Mouse (Mus musculus) left cerebral cortex, postnatal 4 days (tissue): ENCODE measurements around the gene Tarsl2. TPM values are rescaled to one million over a fixed set of nuclear protein-coding genes. Genes with fewer than 3 reads are reported as not detected.

Source experiments
- DNase-seq: peaks from one replicate; pipeline ENCODE4 v3.0.0-alpha.2; 2022
- intact Hi-C: fragments of 180-260 bp; cut with DNase I; formaldehyde crosslinking; loops from one replicate; pipeline ENCODE4 v1.15.1; 2025
- total RNA-seq, 2 experiments: library from RNA; stranded (reverse); gene quantifications; 2 replicates each; pipeline ENCODE4 v1.2.3; 2021

Tarsl2 gene
- total RNA-seq, 2 experiments from 2014 or later = 41.3 to 42.1 TPM

DNA sequence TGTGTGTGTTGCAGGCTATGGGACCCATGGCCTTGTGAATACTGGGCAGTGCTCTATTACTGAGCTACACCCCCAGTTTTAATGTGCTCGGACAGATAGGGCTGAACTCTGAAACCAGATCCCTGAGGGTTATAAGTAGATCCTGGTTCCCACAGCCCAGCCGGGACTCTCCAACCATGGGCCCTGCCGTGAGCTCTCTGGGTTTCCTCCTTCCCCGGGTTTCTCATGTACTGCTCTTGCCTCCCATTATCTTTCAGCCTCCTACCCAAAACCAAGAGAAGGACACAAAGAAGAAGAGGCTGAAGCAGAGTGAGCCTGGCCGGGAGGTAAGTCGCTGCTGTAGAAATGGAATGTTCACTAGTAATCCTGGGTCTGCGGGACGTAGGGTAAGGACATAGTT lies 1.3 kb downstream of the Tarsl2 start:
- intact Hi-C loops = no loop called here
- DNase-seq = no peak

DNA sequence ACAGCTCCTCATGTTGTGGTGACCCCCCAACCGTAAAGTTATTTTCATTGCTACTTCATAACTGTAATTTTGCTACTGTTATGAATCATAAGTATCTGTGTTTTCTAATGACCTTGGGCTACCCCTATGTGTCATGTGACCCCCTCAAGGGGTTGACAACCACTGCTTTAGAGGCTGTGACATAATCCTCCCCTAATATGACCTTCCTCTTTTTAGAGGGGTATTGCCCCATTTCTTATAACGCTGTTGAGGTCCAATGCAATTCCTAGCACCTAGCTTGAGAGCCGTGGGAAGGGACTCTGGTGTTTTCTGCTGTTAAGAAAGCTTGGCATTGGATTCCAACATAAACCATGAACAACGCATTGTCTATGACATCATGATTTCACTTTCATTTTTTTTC lies 6.0 kb downstream of the Tarsl2 start:
- intact Hi-C loops = no loop called here
- DNase-seq = no peak

DNA sequence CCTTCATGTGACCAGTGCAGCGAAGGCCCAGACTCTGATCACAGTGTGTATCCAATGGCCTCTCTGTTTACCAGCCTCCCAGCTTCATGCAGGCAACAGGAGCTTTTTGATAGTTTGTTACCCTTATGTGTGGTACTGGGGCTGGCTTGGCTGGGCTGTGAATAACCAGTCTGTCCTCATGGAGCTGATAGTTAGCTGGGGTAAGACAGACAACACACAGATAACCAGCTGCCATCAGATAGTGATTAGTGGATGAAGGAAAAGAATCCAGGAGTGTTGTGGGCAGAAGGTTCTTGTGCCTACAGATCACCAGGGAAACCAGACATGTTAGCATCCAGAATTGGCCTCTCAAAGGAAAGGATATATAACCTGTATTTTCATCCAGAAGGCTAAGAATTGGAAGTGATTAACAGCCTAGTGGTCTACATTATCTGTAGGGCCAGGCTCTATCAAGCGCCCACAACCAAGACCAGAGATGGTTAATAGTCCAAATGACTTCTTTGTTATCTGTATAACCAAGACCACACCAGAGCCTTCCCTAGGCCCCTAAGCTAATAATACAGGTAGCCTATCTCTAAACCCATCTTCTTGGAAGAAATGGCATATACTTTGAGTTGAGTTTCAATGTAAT lies 12.9 kb downstream of the Tarsl2 start:
- no peak for DNase-seq
- intact Hi-C loops = no loop called here

DNA sequence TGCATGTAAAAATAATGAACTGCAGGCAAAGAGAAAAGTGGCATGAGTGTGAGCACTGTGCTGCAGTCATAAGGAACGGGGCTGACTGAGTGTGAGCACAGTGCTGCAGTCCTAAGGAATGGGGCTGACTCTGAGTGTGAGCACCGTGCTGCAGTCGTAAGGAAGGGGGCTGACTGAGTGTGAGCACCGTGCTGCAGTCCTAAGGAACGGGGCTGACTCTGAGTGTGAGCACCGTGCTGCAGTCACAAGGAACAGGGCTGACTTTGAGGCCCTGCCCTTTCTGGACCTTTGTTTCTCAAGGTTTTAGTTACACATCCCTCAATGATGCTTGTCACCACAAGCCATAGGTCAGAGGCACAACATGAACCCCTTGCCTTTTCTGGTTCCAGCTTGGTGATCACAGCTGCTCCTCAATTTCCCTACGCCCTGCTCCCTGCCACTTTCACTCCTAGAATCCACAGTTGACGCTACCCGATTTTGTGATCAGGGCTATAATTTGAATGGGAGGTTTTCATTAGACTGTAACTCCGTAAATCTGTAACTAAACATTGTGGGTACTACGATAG lies 18.6 kb downstream of the Tarsl2 start:
- intact Hi-C loops = no loop called here
- DNase-seq = no peak

DNA sequence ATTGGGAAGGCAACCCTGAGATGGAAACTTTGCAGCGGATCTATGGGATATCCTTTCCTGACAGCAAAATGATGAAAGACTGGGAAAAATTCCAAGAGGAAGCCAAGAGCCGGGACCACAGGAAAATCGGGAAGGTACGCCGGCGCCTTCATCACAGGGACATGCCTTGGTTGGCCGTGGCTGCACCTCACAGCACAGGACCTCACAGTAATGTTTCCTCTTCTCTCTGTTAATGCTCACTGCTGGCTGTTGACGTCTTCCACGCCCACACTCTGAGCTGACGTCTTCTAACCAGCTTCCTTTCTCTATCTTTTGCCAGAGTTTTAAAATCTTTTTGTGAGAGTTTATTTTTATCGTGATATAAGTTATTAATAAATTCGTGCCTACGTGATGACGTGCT lies 19.2 kb downstream of the Tarsl2 start:
- DNase-seq = no peak
- intact Hi-C loops = no loop called here

DNA sequence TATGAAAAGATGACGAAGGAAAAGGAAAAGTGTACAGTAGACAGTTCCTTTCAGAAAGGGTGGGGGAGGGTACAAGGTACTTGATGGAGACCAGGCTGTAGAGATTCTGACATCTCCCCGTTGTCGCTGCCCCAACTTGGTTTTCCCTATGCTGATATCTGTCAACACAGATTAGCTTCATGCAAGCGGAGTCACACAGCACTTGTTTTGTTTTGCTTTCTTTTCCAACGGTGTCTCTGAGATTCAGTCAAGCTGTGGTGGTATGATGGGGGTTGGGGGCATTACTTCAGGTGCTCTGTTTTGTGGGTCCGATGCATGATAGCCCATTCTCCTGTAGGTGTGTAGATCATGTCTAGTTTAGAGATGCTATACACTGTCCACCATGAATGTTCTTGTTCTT lies 22.8 kb downstream of the Tarsl2 start:
- intact Hi-C loops = no loop called here
- no peak for DNase-seq

DNA sequence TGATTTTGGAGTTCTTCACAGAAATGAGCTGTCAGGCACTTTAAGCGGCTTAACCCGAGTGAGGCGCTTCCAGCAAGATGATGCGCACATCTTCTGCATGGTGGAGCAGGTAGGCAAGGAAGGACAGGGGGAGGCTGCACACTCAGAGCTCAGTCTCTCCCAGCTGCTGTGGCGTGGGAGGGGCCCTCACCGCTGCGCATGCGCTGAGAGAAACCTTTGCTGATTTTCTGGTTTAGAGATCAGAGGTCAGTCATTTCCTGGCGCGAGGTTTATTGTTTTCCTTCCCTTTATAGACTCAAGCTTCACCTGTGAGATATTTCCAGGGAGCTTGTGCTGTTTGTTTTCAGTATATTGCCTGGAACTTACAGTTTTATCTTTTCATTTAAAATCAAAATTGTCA lies 33.4 kb downstream of the Tarsl2 start:
- no peak for DNase-seq
- intact Hi-C loops = no loop called here

DNA sequence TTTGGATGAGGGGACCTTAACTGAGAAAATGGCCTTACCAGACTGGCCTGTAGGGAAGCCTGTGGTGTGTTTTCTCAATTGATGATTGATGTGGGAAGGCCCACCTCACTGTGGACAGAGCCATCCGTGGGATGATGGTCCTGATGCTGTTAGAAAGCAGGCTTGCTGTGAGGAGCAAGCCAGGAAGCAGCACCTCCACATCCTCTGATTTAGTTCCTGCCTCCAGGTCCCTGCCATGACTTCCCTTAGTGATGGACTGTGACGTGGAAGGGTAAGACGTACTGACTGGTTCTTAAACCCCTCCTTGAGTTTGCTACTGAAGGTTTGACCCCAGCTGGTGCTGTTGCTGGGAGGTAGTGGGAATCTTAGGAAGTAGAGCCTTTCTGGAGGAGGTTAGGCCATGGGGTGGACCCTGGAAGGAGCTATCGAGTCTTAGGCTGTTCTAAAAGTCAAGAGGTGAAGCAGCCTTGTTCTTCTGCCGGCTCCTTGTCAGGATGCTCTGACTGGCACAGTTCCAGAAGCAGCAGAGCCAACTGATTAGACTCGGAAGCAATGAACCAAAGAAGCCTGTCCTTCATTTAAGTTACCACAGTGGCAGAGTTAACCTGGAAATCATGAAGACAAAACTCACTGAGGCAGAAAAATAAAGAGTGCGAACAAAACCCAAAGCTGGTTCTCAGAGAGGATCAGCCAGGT lies 34.4 kb downstream of the Tarsl2 start:
- intact Hi-C loops = no loop called here
- peak; percentile 27 for DNase-seq

DNA sequence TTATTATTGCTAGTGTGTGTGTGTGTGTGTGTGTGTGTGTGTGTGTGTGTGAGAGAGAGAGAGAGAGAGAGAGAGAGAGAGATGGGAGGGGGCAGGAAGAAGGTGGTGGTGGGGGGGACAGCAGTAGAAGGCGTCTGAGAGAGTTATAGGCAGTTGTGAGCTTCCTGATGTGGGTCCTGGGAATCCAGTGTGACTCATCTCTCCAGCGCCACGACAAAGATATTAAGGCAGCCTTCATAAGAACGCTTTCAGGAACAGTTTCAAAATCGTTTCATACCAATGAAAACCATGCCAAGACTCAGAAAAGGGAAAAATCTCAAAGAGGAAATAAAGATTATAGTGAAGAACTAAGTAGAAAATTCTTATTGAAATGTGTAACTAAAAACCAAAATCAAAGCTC lies 36.5 kb downstream of the Tarsl2 start:
- intact Hi-C loops = no loop called here
- no peak for DNase-seq

DNA sequence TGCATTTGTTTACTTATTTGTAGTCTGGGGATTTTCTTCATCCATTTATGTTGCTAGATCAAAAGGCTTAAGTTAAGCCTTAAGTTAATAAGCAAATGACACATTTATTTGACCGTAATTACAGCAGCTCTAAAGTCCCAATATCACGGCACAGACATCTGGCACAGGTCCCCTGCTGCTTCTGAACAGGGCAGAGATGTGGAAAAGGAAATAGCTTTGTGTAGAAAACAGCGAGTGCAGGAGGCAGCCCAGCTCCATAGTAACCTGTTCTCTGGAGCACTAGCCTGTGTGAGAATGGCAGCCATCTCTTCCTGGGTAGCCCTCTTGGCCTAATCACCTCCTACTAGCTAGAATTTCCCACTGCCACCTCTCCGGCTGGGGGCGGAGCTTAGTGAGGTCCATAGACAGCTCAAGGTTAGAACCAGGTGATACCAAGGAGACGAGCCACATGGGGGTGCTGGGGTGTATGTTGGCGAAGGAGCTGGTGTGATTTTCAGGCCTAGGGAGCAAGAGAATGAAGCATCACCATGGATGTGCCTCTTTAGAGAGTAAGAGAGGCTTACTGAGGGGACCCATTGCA lies 39.6 kb downstream of the Tarsl2 start:
- DNase-seq = no peak
- intact Hi-C loops = no loop called here

DNA sequence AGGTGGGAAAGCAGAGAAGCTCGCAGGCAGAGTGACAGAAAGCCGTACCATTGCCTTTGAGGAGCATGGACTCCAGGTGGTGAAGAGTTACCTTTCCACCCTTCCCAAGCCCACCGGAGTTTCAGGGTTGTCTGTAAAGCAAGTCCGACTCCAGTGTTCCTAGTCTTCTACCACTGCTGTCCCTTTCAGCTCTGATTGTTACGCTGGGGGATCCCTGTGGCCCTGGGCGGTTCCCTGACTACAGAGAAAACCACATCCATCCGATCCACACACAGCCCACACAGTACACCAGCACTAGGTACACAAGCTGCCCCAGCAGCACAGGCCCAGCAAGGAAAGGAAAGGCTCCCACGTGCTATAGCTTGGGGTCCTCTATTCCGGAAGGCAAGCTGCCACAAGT lies 42.0 kb downstream of the Tarsl2 start:
- no peak for DNase-seq
- intact Hi-C loops = no loop called here

DNA sequence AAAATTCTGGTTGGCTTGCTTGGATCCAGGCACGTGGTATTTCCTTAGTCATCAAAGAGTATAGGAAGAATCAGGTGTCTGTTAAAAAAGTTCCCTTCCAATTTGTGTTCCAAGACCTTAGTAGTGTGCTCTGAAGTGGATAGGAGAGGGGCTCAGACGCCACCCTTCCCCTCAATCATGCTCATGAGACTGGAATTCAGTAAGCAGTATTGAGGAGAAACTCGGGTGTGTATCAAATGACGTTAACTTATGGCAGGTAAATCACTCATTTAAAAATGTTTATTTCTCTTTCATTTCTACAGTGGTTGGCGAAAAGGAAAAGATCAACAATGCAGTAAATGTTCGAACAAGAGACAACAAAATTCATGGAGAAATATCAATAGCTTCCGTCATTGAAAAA lies 46.2 kb downstream of the Tarsl2 start, which contains the start of gene Tm2d3:
Gene Tm2d3 (plus strand): TSS at position 301 of the 400 bp plus-strand sequence.
- no peak for DNase-seq
- intact Hi-C loops = no loop called here

DNA sequence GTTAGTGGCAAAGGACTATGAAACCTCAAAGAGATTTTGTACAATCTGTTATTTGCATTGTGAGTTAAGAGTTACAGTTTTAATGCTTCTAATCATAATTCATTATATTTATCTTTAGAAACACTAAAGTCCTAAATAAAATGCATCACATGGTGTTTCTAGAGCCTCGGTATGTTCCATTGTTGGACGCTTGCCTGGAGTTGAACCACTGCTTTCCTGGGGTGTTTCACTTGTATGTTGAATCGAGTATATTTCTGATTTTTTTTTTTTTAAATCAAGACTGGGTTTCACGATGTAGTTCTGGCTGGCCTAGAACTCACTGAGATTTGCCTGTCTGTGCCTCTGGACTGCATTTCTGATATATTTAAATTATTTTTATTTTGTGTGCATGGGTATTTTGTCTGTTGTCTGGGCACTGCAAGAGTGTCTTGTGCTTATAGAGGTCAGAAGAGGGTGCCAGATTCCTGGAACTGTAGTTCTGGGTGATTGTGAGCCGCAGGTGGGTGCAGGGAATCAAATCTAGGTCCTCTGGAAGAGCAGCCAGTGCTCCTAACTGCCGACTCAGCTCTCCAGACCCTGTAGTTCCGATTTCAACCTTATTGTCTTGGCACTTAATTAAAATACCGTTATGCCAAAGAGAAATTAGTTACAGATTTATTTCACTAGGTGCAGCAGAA lies 47.4 kb downstream of the Tarsl2 start:
- intact Hi-C loops = no loop called here
- DNase-seq = no peak

DNA sequence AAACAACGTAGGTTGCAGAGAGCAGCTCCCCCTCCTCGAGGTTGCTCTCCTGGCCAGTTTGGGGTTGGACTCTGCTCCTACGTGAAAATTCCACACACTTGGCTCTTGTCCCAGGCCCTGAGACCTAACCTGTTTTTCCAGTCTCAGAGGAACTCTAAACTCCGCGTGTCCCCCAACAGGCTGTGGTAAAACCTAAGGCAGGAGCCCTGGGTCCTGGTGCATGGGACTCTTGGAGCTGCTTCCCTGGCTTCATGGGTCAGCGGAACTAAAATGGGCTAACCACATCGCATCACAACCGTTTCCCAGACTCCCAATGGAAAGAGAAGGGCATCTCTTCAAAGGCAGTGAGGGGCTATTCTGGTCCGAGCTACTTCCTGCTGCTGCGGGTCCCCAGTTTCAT lies 48.2 kb downstream of the Tarsl2 start:
- intact Hi-C loops = no loop called here
- no peak for DNase-seq

DNA sequence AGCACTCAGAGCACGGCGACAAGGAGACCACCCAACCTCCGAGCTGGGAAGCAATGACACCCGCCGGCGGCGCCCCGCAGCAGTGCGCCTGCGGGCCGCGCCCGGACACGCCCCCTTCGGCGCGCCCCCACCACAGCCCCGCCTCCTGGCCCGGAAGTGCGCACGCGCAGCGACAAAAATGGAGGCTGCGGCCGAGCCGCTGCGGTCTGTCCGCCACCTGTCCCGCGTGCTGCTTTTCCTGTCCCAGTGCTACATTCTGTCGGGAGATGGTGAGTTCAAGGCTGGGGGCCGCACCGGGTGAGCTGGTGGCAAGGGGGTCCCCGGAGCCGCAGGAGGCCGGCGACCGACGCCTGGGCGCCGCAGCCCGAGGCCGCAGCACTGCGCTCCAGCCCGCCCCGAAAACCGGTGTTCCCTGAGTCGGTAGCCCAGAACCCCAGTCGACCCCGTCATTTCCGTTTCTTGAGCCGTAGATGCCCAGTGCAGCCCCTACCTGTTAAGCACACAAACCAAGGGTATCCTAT lies 48.7 kb downstream of the Tarsl2 start:
- peak; percentile 88 for DNase-seq
- intact Hi-C loops = no loop called here

DNA sequence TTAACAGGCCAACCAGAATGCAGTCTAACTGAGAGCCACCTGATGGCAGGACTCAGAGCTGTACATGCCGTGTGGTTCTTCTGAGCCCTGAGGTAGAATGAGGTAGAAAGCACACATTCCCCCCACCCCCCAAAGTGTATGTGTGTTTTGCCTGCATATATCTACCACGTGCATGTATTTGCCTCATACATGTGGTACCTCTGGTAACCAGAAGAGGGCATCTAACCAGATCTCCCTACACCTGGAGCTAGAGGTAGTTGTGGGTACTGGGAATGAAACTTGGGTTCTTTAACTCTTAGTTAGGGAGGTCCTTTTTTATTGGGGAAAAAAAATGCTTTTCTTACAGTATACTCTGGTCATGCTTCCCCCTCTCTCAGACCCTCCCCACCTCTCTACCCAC lies 51.8 kb downstream of the Tarsl2 start:
- intact Hi-C loops = no loop called here
- no peak for DNase-seq

DNA sequence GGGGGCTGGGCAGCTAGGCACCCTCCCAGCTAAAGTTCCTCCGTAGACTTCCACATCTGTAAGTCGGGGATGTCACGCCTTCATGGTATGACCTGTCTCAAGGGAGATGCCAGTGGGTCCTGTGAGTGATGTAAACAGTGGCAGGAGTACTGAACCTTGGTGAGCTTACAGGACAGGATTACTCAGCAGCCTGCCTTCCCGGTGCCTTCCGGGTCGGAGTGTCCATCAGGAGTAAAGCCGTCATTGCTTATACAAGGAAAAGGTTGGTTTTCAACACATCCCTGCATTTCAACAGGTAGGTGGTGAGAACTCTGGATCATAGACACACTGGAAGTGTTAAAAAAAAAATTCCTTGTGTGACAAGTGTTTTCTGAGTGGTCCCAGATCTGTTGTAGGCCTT lies 57.4 kb downstream of the Tarsl2 start:
- no peak for DNase-seq
- intact Hi-C loops = loop anchor here (5.0 kb wide), 1 partner anchor 355 kb away; the partner anchor contains the start of gene Snrpa1

DNA sequence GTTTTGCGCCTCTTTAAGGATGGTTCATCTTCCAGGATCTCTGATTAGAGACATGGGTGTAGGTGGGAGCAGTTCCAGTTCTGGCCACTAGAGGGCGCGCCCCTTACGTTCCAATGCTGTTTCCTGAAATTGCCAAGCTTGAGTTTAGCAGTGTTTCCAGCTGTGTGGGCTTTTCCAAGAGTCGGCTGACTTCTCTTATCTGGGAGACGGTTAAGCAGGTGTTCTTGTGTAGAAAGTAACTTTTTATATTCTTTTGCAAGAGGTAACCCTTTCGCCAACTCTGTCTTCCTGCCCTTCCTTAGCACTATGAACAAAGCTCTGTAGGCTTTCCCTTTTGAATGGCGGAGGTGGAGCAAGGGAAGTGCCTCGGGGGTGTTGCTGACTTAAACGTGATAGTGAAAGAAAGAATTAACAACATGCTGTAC lies 60.1 kb downstream of the Tarsl2 start:
- intact Hi-C loops = loop anchor here (5.0 kb wide), 1 partner anchor 352 kb away; the partner anchor contains the start of gene Snrpa1
- DNase-seq = peak; percentile 80

DNA sequence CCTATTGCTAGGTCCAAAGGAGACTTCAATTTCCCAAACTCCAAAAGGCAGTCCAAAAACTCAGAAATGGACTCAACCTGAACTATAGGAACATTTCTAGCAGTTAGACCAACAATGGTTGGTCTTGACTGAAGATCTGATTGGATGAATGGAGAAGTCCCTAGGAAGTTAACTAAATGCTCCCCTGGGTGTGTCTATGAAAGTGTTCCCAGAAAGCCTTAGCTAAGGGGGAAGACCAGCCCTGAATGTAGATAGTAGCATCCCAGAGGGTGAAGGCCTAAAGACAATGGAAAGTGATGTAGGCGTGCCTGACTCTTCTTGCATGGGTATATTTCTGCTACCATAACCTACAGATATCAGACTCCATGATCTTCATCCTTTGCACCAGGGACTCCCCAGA lies 63.8 kb downstream of the Tarsl2 start:
- intact Hi-C loops = no loop called here
- no peak for DNase-seq

DNA sequence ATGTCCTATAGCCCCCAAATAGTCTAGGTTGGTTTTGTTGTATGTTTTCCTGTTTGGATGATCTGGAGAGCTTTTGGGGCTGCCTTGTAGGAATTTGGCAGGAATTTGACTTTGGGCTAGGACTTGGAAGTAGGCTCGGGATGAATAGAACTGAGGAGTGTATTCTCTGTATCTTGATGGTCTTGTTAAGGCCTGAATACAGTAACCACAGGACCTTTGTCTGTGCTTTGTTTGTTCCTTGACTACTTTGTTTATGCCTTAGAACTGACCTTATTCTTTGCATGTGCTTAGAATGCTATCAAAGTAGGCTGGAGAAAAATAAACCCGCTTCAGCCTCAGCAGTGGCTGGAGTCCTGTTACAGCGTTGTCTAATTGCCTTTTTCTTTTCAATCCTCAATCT lies 65.6 kb downstream of the Tarsl2 start:
- intact Hi-C loops = no loop called here
- no peak for DNase-seq

DNA sequence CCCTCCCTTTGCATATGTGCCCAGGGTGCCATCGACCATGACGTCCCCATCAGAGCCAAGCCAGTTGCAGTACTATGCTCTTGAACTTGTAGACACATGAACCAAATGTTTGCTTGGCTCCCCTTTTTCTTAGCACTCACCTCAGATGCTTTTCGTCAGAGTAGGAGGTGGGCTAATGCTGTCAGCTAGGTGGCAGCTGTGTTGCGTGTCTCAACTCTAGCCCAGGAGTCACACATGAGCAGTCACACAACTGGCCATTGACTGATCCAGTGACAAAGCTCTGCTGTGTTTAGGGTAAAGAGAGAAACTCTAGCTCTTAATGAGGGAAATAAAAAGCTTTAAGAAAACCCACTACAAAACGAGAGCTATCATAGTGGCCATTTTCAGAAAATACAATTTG lies 69.1 kb downstream of the Tarsl2 start:
- no peak for DNase-seq
- intact Hi-C loops = no loop called here
